Mouse (Mus musculus) liver, embryonic 11.5 days (tissue): ENCODE results near the gene Efna4. TPM values are rescaled to one million over a fixed set of nuclear protein-coding genes. Genes with fewer than 3 reads are reported as not detected.

Experiments used
- ATAC-seq: fragments of 200-750 bp; cut with Nextera tagmentation; replicated peaks from 2 replicates; pipeline ENCODE4 v1.8.0; 2017; ENCODE audit warnings: moderate number of reproducible peaks, mild to moderate bottlenecking, moderate TSS enrichment, moderate library complexity; ENCODE audit not compliant: low FRiP score
- DNase-seq: peaks from one replicate; pipeline ENCODE4 v3.0.0-alpha.2; 2017; ENCODE audit warnings: low spot score
- H3K27ac ChIP-seq: fragments of 300-500 bp; sonication (generic); 2 replicates; pipeline ENCODE4 v1.5.1; 2014; ENCODE audit warnings: mild to moderate bottlenecking, low read depth, low read length, control low read depth
- H3K27me3 ChIP-seq: fragments of 300-500 bp; sonication (generic); replicated peaks from 2 replicates; pipeline ENCODE4 v1.6.1; 2014; ENCODE audit warnings: low read length, mixed read lengths; ENCODE audit not compliant: control insufficient read depth, insufficient read depth
- H3K36me3 ChIP-seq: fragments of 300-500 bp; sonication (generic); 2 replicates; pipeline ENCODE4 v1.6.1; 2014; ENCODE audit warnings: mild to moderate bottlenecking, low read length, moderate library complexity, mixed read lengths; ENCODE audit not compliant: control insufficient read depth, insufficient read depth
- H3K4me1 ChIP-seq: fragments of 300-500 bp; sonication (generic); replicated peaks from 2 replicates; pipeline ENCODE4 v1.6.1; 2014; ENCODE audit warnings: low read length, mixed read lengths; ENCODE audit not compliant: control insufficient read depth, insufficient read depth
- H3K4me2 ChIP-seq: fragments of 300-500 bp; sonication (generic); 2 replicates; pipeline ENCODE4 v1.6.1; 2014; ENCODE audit warnings: mild to moderate bottlenecking, control low read depth, moderate library complexity
- H3K4me3 ChIP-seq: fragments of 300-500 bp; sonication (generic); 2 replicates; pipeline ENCODE4 v1.5.1; 2014; ENCODE audit warnings: low read depth, low read length, control low read depth
- H3K9ac ChIP-seq: fragments of 300-500 bp; sonication (generic); 2 replicates; pipeline ENCODE4 v1.6.1; 2014; ENCODE audit warnings: low read depth, low read length, control low read depth
- H3K9me3 ChIP-seq: fragments of 300-500 bp; sonication (generic); 2 replicates; pipeline ENCODE4 v1.6.1; 2016; ENCODE audit warnings: low read length, inconsistent platforms, mixed read lengths; ENCODE audit not compliant: control insufficient read depth
- WGBS: fragments of 180-500 bp; shearing (Covaris S2); extraction: QIAGEN DNeasy Blood & Tissue Kit; methylation state at CpG from one replicate; pipeline ENCODE4 v1.1.7; 2014; 5-methylcytosine and 5-hydroxymethylcytosine counted together
- polyA plus RNA-seq: library from polyadenylated mRNA; unstranded; fragments of >200 nt; fragmentation: Nextera tagmentation; extraction: Ambion mirVana; gene quantifications from 2 replicates; pipeline ENCODE4 v1.2.1, GENCODE M21; 2014

Gene Efna4
- polyA plus RNA-seq, 1 experiment from 2014 or later = 6.9 TPM

DNA sequence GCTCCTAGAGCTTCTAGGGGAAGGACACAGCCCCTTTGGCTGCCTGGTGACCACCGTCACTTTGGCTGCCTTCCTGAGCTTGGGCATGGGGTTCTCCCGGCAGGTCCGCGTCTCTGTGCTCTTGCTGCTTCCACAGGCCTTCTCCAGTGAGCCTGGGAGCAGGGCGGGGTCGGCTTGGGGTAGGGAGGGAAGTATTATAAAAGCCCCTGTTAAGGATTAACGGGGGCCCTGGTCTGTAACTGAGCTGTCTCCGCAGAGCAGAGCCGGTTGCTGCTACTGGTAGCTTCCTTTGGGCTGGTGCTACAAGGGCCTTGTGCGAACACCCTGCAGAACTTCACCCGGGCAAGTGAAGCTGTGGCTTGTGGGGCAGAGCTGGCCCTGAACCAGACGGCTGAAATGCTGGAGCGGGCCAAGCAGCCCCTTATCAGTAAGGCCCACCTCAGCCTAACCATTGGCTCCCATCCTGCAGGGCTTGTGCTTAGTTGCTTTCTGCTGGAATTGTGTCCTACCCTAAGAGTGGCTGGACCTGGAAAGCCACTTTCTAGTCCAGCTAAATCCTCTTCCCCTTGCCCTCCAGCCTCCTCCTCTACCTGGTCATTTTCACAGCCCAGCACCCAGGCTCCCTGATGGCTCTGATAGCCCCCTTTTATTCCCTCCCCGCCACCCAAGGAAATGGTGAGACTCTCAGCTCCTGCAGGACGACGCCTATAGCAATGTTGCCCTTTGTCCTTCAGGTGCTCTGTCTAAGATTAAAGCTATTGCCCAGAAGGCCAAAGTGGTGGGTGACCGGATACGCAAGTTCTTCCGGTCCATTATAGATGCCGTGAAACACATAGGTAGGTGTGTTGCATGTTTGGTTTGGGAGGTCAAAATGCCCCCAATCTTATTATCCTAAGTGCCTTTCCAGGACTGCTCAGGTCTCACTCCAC is 27.9 kb upstream of the Efna4 start:
- Histone ChIP-seq H3K4me2 (no peak overlapping the region), H3K9me3 (no peaks in the 10 kb centered on the region), H3K4me1 (no peaks in the 10 kb centered on the region), H3K27me3 (peaks cover 5% of the 10 kb centered on the region), H3K27ac (no peak overlapping the region), H3K36me3 (no peaks in the 10 kb centered on the region), H3K4me3 (no peak overlapping the region), H3K9ac (no peak overlapping the region)
- ATAC-seq (no peak), DNase-seq (no peak)
- 67% methylated on average over 20 of the region's 20 CpGs for WGBS

DNA sequence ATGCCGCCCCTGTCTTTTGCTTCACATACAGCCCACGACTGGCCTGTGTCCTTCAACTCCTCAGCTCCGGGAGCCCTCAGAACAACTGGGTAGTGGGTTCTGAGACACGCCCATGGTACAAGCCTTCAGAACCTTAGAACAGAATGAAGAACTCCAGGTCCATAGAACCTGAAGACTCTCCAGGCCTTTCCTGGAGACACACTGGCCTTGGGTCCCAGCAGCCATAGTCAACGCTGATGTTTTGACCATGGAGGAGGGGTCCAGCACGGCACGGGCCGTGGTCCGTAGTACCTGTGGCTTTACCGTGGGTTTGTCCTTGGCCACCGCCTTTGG is 27.3 kb upstream of the Efna4 start, which contains the start of gene Dcst1:
TSS of gene Dcst1 (minus strand) at position 101 of the 333 bp plus-strand sequence.
- Histone ChIP-seq H3K4me1 (no peaks in the 10 kb centered on the region), H3K36me3 (no peaks in the 10 kb centered on the region), H3K4me2 (no peak within 1 kb of the TSS), H3K27ac (no peak within 1 kb of the TSS), H3K27me3 (peaks cover 5% of the 10 kb centered on the region), H3K4me3 (no peak within 1 kb of the TSS), H3K9me3 (no peaks in the 10 kb centered on the region), H3K9ac (no peak within 1 kb of the TSS)
- ATAC-seq (no peak), DNase-seq (no peak)
- WGBS = 85% methylated on average over 11 of the region's 11 CpGs

DNA sequence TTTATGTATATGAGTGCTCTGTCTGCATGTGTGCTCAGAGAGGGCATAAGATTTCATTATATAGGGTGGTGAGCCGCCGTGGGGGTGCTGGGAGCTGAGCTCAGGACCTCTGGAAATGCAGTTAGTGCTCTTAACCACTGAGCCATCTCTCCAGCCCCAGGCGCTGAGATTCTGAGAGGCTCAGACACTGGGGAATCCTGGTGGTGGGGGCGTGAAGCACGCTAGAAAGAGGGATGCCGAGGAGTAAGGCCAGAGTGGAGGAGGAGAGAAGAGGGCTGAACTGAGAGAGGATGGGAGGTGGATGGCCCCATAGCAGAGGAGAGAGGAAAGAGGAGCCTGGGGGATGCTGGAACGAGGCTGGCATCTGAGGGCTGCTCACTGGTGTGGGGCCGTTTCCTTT is 26.8 kb upstream of the Efna4 start:
- no peak overlapping the region for H3K4me2 ChIP-seq
- peaks cover 5% of the 10 kb centered on the region for H3K27me3 ChIP-seq
- H3K27ac ChIP-seq = no peak overlapping the region
- ATAC-seq = no peak
- H3K4me3 ChIP-seq = no peak overlapping the region
- H3K9ac ChIP-seq = no peak overlapping the region
- 67% methylated on average over 8 of the region's 8 CpGs for whole genome bisulfite sequencing
- H3K36me3 ChIP-seq = no peaks in the 10 kb centered on the region
- no peak for DNase-seq
- no peaks in the 10 kb centered on the region for H3K4me1 ChIP-seq
- H3K9me3 ChIP-seq = no peaks in the 10 kb centered on the region

- Histone ChIP-seq H3K4me1 (no peaks in the 10 kb centered on the region), H3K27me3 (peaks cover 5% of the 10 kb centered on the region), H3K9me3 (no peaks in the 10 kb centered on the region), H3K36me3 (no peaks in the 10 kb centered on the region), H3K4me2 (no peak within 1 kb of the TSS), H3K27ac (no peak within 1 kb of the TSS), H3K4me3 (no peak within 1 kb of the TSS), H3K9ac (no peak within 1 kb of the TSS)
- ATAC-seq = no peak
- WGBS = 79% methylated on average over 7 of the region's 7 CpGs
- DNase-seq = no peak
These were observed 23.8 kb upstream of the Efna4 start, which contains the start of gene Dcst2 for GRCm38 (mm10) chr3:89361675-89362074. TSS of gene Dcst2 (plus strand) at chr3:89361975.

DNA sequence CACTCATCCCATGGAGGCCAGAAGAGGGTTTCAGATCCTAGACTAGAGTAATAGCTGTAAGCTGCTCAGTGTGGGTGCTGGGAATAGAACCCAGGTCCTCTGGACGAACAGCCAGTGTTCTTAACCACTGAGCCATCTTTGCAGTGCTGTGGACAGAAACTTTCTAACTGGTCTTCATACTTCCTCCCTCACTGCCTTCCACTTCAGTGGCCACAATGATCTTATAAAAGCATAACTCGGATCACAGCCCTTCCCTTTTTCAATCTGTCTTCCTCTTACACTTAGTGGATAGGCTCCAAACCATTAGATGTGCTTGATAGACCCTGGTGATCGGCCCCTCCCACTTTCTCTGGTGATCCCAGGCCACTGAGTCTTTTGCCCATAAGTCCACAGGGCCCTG is 22.4 kb upstream of the Efna4 start:
- ATAC-seq (no peak), DNase-seq (no peak)
- no peak overlapping the region for H3K9ac ChIP-seq
- no peak overlapping the region for H3K4me3 ChIP-seq
- WGBS = 57% methylated on average over 3 of the region's 3 CpGs
- H3K27ac ChIP-seq = no peak overlapping the region
- no peaks in the 10 kb centered on the region; the same call in 1 of the 2 replicates for H3K4me1 ChIP-seq
- no peaks in the 10 kb centered on the region for H3K36me3 ChIP-seq
- peaks cover 6% of the 10 kb centered on the region; the same call in 1 of the 2 replicates for H3K27me3 ChIP-seq
- H3K4me2 ChIP-seq = no peak overlapping the region
- H3K9me3 ChIP-seq = no peaks in the 10 kb centered on the region

DNA sequence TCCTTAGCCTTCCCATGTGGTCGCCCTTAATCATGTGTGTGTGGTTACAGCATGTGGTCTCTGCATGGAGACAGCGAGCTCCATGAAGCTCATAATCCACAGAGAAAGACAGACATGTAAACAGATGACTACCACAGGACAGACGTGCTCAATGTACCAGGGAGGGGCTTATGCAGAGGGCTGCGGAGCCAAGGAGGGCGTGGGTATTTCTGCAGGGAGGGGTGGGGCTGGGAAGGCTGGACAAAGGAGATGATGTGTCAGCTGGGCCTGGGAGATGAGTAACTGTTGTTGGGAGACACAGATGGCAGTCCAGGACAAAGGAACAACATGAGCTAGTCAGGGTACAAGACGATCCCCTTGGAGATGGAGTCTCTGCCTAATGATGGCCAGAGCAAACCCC is 21.8 kb upstream of the Efna4 start:
- DNase-seq (no peak), ATAC-seq (no peak)
- Histone ChIP-seq H3K36me3 (no peaks in the 10 kb centered on the region), H3K9me3 (no peaks in the 10 kb centered on the region), H3K4me3 (no peak overlapping the region), H3K4me1 (no peaks in the 10 kb centered on the region; the same call in 1 of the 2 replicates), H3K4me2 (no peak overlapping the region), H3K9ac (no peak overlapping the region), H3K27ac (no peak overlapping the region), H3K27me3 (peaks cover 3% of the 10 kb centered on the region; the same call in 1 of the 2 replicates)
- 69% methylated on average over 6 of the region's 6 CpGs for WGBS

GRCm38 (mm10) chr3:89356029-89356428 is 18.2 kb upstream of the Efna4 start:
- Histone ChIP-seq H3K27ac (no peak overlapping the region), H3K36me3 (no peaks in the 10 kb centered on the region), H3K27me3 (peaks cover 3% of the 10 kb centered on the region; the same call in 1 of the 2 replicates), H3K4me3 (no peak overlapping the region), H3K9ac (no peak overlapping the region), H3K4me1 (peaks cover 4% of the 10 kb centered on the region; the same call in 1 of the 2 replicates), H3K4me2 (no peak overlapping the region), H3K9me3 (no peaks in the 10 kb centered on the region)
- no peak for DNase-seq
- 66% methylated on average over 9 of the region's 9 CpGs for WGBS
- no peak for ATAC-seq

DNA sequence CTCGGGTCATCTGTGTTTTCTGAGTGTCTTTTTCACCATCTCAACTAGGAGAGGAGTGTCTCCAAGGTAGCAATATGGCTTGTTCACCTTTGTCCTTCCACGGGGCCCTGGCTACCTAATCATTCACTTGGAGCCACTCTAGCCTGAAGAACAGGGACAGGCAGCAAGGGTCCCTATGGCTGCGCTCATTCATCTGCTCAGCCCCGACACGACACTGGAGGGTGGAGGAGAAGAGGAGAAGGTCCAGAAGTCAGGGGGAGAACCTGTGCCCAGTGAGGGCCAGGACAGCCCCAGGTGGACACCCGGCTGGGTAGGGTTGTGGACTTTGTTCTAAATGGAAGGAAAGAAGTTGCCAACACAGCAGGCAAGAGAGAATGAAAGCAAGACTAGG is 17.7 kb upstream of the Efna4 start:
- WGBS = 66% methylated on average over 6 of the region's 6 CpGs
- DNase-seq (no peak), ATAC-seq (no peak)
- Histone ChIP-seq H3K36me3 (no peaks in the 10 kb centered on the region), H3K4me3 (no peak overlapping the region), H3K9me3 (no peaks in the 10 kb centered on the region), H3K4me1 (peaks cover 4% of the 10 kb centered on the region), H3K27me3 (peaks cover 6% of the 10 kb centered on the region), H3K9ac (no peak overlapping the region), H3K27ac (no peak overlapping the region), H3K4me2 (no peak overlapping the region)
